In genomic region chr8:83875656-83876040, GRCm38 (mm10) we compare ENCODE assay signal across 7 mouse cellular contexts. TPM values are rescaled to one million over a fixed set of nuclear protein-coding genes. Genes with fewer than 3 reads are reported as not detected.
A peak's percentile ranks its signal among the peaks of the same experiment; 100 is the strongest.
DNase-seq lines count a peak whose midpoint lies in the region; ATAC-seq and TF ChIP-seq lines count a peak whose summit lies in the region.

No protein-coding gene starts in this region.

- H3K36me3 ChIP-seq in E14TG2a.4 (ENCODE audit: insufficient read depth, low read length): no peaks in the 10 kb centered on the region
- H3K36me3 ChIP-seq in ES-E14 (ENCODE audit: control insufficient read depth, insufficient read depth, low read length, poor library complexity, severe bottlenecking): no peaks in the 10 kb centered on the region
- no peaks in the 10 kb centered on the region for H3K36me3 ChIP-seq in forebrain, embryonic 11.5 days (ENCODE audit: control insufficient read depth, insufficient read depth, low read length)
- H3K36me3 ChIP-seq in intestine, embryonic 14.5 days (ENCODE audit: control insufficient read depth, insufficient read depth, low read length): no peaks in the 10 kb centered on the region
- H3K36me3 ChIP-seq in midbrain, embryonic 10.5 days: no peaks in the 10 kb centered on the region

- peak; percentile 54 for DNase-seq in ES-E14 (ENCODE audit: low read depth, low spot score)
- DNase-seq in forebrain, embryonic 11.5 days (ENCODE audit: low spot score): no peak
- DNase-seq in intestine, embryonic 14.5 days (ENCODE audit: low spot score): peak; percentile 79
- DNase-seq in midbrain, embryonic 10.5 days (ENCODE audit: low spot score): no peak
- no peak for DNase-seq in T-cell, adult 2 months (ENCODE audit: low spot score)
- no peak for DNase-seq in ovary, postnatal 10 days (ENCODE audit: low spot score)

- TF ChIP-seq CTCF in E14TG2a.4 (conservative IDR thresholded peaks at IDR 0.05; ENCODE audit: low read length): no peak

- peaks cover 7% of the 10 kb centered on the region for H3K27me3 ChIP-seq in E14TG2a.4 (ENCODE audit: insufficient read depth, low read length)
- peaks cover 7% of the 10 kb centered on the region for H3K27me3 ChIP-seq in forebrain, embryonic 11.5 days (ENCODE audit: control insufficient read depth, insufficient read depth, low read length)
- H3K27me3 ChIP-seq in intestine, embryonic 14.5 days (replicated peaks; ENCODE audit: control insufficient read depth, insufficient read depth, low read length): 0 out of 2 replicates have a peak, but pooled peaks cover 9% of the 10 kb centered on the region
- H3K27me3 ChIP-seq in midbrain, embryonic 10.5 days (ENCODE audit: low read depth, poor library complexity, severe bottlenecking): peaks cover 51% of the 10 kb centered on the region

- H3K4me1 ChIP-seq in E14TG2a.4 (replicated peaks; ENCODE audit: low read depth, low read length): peaks cover 48% of the 10 kb centered on the region
- H3K4me1 ChIP-seq in ES-E14 (ENCODE audit: control insufficient read depth in 2 of 2, insufficient read depth in 2 of 2, low read length in 2 of 2, poor library complexity in 1 of 2): peaks cover 0 to 13% of the 10 kb centered on the region in 2 experiments; a peak in 1 of 4 replicates
- H3K4me1 ChIP-seq in forebrain, embryonic 11.5 days (replicated peaks; ENCODE audit: control insufficient read depth, insufficient read depth, low read length): peaks cover 3% of the 10 kb centered on the region; the same call in 1 of the 2 replicates
- H3K4me1 ChIP-seq in intestine, embryonic 14.5 days (replicated peaks; ENCODE audit: control insufficient read depth, insufficient read depth, low read length): peaks cover 13% of the 10 kb centered on the region
- H3K4me1 ChIP-seq in midbrain, embryonic 10.5 days: peaks cover 30% of the 10 kb centered on the region

- H3K27ac ChIP-seq in ES-E14 (ENCODE audit: insufficient read depth, low read depth, low read length, poor library complexity, severe bottlenecking): peak overlapping the region; percentile 88
- H3K27ac ChIP-seq in forebrain, embryonic 11.5 days (ENCODE audit: low read depth, low read length): peak overlapping the region; percentile 64; the same call in 1 of the 2 replicates
- H3K27ac ChIP-seq in intestine, embryonic 14.5 days (ENCODE audit: low read depth): peak overlapping the region; percentile 59; the same call in 1 of the 2 replicates
- peak overlapping the region; percentile 90 for H3K27ac ChIP-seq in midbrain, embryonic 10.5 days (replicated peaks)

- H3K4me3 ChIP-seq in E14TG2a.4 (replicated peaks; ENCODE audit: low read length) (peak overlapping the region; percentile 99), ES-E14 (ENCODE audit: insufficient read depth in 1 of 2, low read depth in 1 of 2, low read length in 2 of 2, poor library complexity in 1 of 2, severe bottlenecking in 1 of 2) (peak overlapping the region; percentile 90 to 95)
- peak overlapping the region; percentile 63 for H3K4me3 ChIP-seq in forebrain, embryonic 11.5 days (ENCODE audit: low read depth, low read length)
- peak overlapping the region; percentile 64 for H3K4me3 ChIP-seq in intestine, embryonic 14.5 days (ENCODE audit: low read depth, low read length)
- peak overlapping the region; percentile 72 for H3K4me3 ChIP-seq in midbrain, embryonic 10.5 days

- in situ Hi-C loops in ES-E14 (cut with MboI; ENCODE audit: low sequenced_read_pairs in 2 of 2, unreplicated experiment in 2 of 2): no loop called here

- peak overlapping the region; percentile 99 for H3K4me2 ChIP-seq in forebrain, embryonic 11.5 days (ENCODE audit: low read depth, low read length, severe bottlenecking)
- peak overlapping the region; percentile 69 for H3K4me2 ChIP-seq in intestine, embryonic 14.5 days (ENCODE audit: low read length)

- WGBS in forebrain, embryonic 11.5 days: 0% methylated on average over 11 of the region's 11 CpGs
- WGBS in intestine, embryonic 14.5 days: under 1% methylated on average over 11 of the region's 11 CpGs
- 0% methylated on average over 11 of the region's 11 CpGs for WGBS in midbrain, embryonic 10.5 days

- H3K9me3 ChIP-seq in E14TG2a.4 (ENCODE audit: low read length): no peaks in the 10 kb centered on the region
- H3K9me3 ChIP-seq in ES-E14 (ENCODE audit: control insufficient read depth, insufficient read depth, low read depth, low read length): no peaks in the 10 kb centered on the region
- no peaks in the 10 kb centered on the region for H3K9me3 ChIP-seq in forebrain, embryonic 11.5 days (ENCODE audit: control insufficient read depth, low read length)
- H3K9me3 ChIP-seq in intestine, embryonic 14.5 days (ENCODE audit: control insufficient read depth, low read length): no peaks in the 10 kb centered on the region
- no peaks in the 10 kb centered on the region for H3K9me3 ChIP-seq in midbrain, embryonic 10.5 days (replicated peaks)

- peak; percentile 68 for ATAC-seq in forebrain, embryonic 11.5 days (replicated peaks; ENCODE audit: low FRiP score)
- ATAC-seq in intestine, embryonic 14.5 days (replicated peaks; ENCODE audit: low FRiP score, low TSS enrichment, low read depth): peak; percentile 45

- H3K9ac ChIP-seq in ES-E14 (ENCODE audit: insufficient read depth, low read depth, low read length, poor library complexity, severe bottlenecking): peak overlapping the region; percentile 72
- peak overlapping the region; percentile 77 for H3K9ac ChIP-seq in forebrain, embryonic 11.5 days (ENCODE audit: low read length)
- H3K9ac ChIP-seq in intestine, embryonic 14.5 days (ENCODE audit: low read length): peak overlapping the region; percentile 75

TF ChIP-seq in ES-E14, 5 proteins besides CTCF, POLR2A, EP300 and RAD21:
- TF ChIP-seq MAFK (IDR thresholded peaks at IDR 0.05; ENCODE audit: insufficient read depth, low read depth, low read length) (no peak), ZC3H11A (IDR thresholded peaks at IDR 0.05; ENCODE audit: borderline replicate concordance, low read depth, low read length) (no peak), CHD2 (IDR thresholded peaks at IDR 0.05; ENCODE audit: low read depth, low read length) (no peak), ZNF384 (IDR thresholded peaks at IDR 0.05; ENCODE audit: low read depth, low read length) (no peak), HCFC1 (IDR thresholded peaks at IDR 0.05; ENCODE audit: borderline replicate concordance, insufficient read depth, low read length) (no peak)

RNA-seq across cellular contexts. Expression of gene Adgrl1, which starts 24.3 kb away (rescaled TPM):
- 119 and 213 TPM in 2 replicates for total RNA-seq in ES-E14 (2012; rRNA removed)
- 24.5 and 27.8 TPM in 2 replicates for polyA plus RNA-seq in forebrain, embryonic 11.5 days (2014; fragmentation: Nextera tagmentation; extraction: Ambion mirVana)
- polyA plus RNA-seq in intestine, embryonic 14.5 days (2014; fragmentation: Nextera tagmentation; extraction: Ambion mirVana): 21.8 and 24.9 TPM in 2 replicates
- polyA plus RNA-seq in midbrain, embryonic 10.5 days (2016; fragmentation: Nextera tagmentation; extraction: Ambion mirVana): 8.6 and 11.3 TPM in 2 replicates

Comparison
In these comparisons a context has a peak if more than half of its experiments do, and no peak if none do; other contexts are left out.
1. DNase-seq: peak in ES-E14 (single experiment) and intestine, embryonic 14.5 days (single experiment); none in forebrain, embryonic 11.5 days (single experiment), midbrain, embryonic 10.5 days (single experiment), T-cell, adult 2 months (single experiment) and ovary, postnatal 10 days (single experiment).
2. Peak in every context shown above with its lines, with median percentiles within 50 percentile points of each other: H3K4me3 ChIP-seq, H3K27ac ChIP-seq and H3K9ac ChIP-seq.